Mouse (Mus musculus) ES-Bruce4 (cell line): ENCODE results near the gene Robo4.

Experiments used
- CTCF ChIP-seq: IDR thresholded peaks from one replicate; pipeline ENCODE4 v1.8.1; 2011; ENCODE audit warnings: low read depth, low read length
- EP300 ChIP-seq: IDR thresholded peaks from 2 replicates; pipeline ENCODE4 v1.6.1; 2011; ENCODE audit warnings: low read depth, low read length; ENCODE audit not compliant: insufficient read depth

- TF ChIP-seq CTCF, result no peak
- no peak for TF ChIP-seq EP300
These were observed 17.1 kb downstream of the Robo4 start for GRCm38 (mm10) chr9:37418791-37419190.
